Mouse (Mus musculus): ENCODE measurements around the gene Eif4e2.

DNA sequence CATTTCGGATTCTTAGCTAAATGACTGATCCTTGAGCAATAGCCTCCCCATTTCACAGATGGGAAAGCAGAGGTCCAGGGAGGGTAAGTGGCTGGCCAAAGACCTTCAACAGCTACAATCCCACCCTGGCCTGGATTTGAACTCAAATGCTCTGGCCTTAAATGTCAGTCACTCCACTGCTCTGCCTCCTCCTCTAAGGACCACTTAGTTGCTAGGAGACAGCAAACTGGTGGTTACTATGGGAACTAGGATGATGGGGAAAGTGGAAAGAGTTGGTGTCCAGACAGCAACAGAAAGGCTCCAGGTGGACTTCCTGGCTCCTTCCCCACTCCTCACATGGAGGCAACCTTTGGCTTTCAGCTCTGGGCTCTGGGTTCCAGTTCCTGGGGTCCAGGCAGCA, 42.4 kb upstream of the Eif4e2 start:
- TF ChIP-seq POLR2A (IDR thresholded peaks at IDR 0.05; ENCODE audit: borderline replicate concordance, control insufficient read depth, low read depth, low read length) (no peak), CTCF (IDR thresholded peaks at IDR 0.05; ENCODE audit: control insufficient read depth, insufficient read depth, low read length) (no peak)

Data from bone marrow, adult 2 months (tissue).